Mouse (Mus musculus) cerebellum, adult 18-20 months (tissue): ENCODE results near the gene 1810010H24Rik.
A peak's percentile ranks its signal among the peaks of the same experiment; 100 is the strongest.
"Not testable (repeated sequence)": the region's sequence is repeated elsewhere in the genome, so short reads cannot be mapped to it uniquely, and the experiment has no call there.

Source experiments
- DNase-seq, 2 experiments: peaks; one replicate each; pipeline ENCODE4 v3.0.0; 2021

The 1810010H24Rik gene

DNA sequence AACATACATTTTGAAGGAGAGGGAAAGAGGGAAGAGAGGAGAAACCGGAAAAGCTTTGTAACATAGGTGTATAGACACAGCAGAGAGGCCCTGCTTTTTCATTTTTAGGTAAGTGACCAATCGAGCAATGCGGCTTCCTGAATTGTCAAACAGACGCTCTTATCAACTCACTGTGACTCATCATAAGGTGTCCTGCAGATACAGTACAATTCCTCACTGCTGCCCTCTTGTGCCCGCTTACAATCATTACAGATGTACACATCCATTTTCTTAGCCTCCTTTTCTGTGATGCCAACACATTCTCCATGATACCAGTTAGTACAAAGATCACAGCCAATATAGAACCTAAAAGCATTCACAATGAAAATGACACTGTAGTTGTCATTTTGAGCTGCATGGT is 18.8 kb downstream of the 1810010H24Rik start:
- peak; percentile 85 to 88 for DNase-seq

DNA sequence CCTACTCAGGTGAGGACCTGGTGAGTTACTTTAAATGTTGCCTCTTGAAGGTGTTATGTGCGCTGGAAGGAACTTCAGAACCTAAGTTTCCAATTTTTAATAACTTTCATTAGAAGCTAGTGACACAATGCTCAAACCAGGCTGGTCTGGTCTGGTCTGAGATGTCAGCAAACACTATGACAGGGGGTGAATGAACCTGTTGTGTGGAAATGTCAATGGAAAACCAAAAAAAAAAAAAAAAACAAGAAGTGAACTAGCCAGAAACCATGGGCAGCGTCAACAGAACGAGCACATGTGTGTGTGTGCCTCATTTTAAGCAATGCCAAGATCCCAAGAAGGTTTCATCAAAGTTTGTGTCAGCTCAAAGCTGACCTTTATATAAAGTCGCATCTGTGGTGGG is 20.1 kb downstream of the 1810010H24Rik start:
- no peak for DNase-seq

DNA sequence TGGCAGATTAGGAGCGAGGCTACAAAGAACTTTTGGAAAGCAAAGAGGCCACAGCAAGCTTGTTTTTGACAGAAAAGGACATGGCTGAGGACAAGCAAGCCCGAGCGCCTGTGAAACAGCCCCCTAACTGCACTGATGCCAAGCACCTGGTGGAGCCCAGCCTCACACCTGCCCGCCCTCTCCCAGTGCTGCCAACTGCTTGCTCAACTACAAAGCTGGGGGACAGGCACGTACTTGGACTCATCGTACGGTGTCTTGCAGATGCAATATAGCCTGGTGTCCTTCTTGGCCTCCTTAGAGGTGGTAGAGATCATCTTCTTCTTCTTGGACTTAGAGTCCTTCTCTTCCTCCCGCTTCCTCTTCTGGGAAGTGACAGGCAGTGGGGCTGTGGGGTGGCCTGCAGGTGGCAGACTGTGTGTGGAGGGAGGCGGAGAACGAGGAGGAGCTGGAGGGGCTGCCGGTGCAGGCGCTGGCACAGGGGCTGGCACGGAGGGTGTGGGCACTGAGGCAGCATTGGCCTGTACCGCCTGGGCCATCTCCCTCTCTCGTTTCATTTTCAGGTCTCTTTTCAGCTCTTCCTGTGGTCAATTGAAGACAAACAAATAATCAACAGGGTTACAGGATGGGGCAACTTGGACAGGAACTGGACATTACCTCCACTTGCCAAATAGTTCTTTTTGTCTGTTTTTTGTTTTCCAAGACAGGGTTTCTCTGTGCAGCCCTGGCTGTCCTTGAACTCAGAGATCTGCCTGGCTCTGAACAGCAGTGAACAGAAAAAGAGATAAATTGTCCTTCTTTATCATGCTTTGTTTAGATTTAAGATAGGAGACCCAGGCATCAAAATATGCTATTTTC is 21.5 kb downstream of the 1810010H24Rik start:
- DNase-seq = no peak

DNA sequence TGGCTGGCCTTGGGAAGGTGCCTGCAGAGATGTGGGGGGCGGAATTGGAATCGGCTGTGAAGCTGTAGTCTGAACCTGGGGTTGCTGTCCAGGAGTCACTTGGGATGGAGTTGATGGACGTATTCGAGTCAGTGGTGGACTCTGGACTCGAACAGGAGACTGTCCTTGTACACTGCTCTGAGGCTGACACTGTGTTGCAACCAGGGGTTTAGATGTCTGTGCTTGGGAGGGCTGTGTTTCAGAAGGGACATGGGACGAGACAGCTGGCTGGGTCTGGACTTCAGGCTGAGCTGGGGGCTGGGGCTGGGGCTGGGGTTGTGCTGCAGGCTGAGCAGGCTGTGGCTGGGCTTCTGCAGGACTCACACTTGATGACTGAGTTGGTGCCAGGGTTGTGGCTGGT is 29.4 kb downstream of the 1810010H24Rik start:
- DNase-seq = no peak

DNA sequence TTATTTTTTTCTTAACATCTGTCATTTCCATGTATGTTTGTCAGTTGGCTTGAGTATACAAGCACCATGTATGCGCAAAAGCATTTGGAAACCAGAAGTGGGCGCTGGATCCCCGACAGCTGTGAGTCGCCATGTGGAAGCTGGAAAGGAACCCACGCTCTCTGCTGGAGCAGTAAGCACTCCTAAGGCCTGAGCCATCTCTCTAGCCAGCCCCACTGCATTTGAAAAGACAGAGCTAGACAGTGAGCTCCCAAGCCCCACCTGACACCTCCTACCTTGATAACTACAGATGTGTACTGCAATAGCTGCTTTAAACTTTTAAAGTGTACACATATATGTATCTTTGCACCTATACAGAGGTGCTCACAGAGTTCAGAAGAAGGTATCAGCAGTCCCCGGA is 31.9 kb downstream of the 1810010H24Rik start:
- DNase-seq = no peak

DNA sequence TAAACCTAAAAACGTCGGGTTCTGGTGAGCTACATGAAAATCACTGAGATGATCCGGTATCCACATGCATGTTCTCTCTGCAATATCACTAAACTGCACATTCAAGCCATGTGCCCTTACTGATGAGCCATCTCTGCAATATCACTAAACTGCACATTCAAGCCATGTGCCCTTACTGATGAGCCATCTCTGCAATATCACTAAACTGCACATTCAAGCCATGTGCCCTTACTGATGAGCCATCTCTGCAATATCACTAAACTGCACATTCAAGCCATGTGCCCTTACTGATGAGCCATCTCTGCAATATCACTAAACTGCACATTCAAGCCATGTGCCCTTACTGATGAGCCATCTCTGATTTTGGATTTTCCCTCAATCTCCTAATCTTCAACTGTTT is 34.2 kb downstream of the 1810010H24Rik start:
- not testable (repeated sequence) for DNase-seq

DNA sequence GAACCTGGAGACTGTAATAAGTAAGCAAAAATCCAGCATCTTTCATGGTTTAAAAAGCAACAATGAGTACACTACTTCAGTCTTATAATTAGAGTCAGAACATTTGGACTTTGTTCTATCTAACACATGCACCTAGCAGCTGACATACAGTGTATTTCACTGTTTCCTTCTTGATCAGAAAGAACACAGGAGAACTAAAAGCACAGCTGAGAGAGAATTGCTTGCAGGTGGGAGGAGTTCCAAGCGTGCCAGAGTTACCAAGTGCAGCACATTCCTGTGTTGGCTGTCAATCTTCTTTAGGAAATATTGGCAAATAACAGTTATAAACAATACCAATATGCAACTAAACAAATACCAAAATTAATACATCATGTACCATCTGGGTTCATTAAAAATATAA is 35.5 kb downstream of the 1810010H24Rik start:
- no peak for DNase-seq

DNA sequence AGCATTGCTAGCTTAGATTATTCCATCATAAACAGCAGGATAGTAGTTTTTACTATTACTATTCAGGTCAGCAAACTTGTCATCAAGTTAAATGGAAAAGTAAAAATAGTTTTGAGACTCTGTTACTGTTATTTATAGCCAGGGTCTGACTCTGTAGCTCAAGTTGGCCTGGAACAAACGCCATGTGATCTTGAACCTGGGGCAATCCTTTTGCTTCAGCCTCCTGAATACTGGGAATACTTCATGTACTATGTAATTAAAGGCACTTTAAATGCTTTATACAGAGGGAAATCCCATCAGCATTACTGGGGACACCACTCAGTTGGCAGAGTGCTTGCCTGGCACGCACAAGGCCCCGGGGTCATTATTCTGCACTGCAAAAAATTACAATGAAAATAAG is 37.6 kb downstream of the 1810010H24Rik start:
- no peak for DNase-seq

DNA sequence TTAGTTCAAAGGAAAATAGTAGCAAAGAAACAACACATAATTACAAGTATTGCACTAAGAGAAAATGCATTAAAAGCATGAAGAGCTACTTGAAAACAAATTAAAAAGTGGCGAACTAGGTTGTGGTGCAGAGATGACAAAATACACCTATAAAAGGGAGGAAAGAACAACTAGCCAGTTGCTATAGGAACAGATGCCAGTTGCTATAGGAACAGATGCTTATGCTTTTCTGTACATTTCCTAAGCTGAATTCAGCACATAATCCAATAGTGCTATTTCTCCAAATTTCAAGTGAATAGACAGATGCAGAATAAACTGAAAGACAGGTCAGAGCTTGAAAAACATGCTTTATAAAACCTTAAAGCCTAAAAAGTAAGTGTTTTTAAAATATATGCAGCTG is 39.1 kb downstream of the 1810010H24Rik start:
- DNase-seq = no peak

DNA sequence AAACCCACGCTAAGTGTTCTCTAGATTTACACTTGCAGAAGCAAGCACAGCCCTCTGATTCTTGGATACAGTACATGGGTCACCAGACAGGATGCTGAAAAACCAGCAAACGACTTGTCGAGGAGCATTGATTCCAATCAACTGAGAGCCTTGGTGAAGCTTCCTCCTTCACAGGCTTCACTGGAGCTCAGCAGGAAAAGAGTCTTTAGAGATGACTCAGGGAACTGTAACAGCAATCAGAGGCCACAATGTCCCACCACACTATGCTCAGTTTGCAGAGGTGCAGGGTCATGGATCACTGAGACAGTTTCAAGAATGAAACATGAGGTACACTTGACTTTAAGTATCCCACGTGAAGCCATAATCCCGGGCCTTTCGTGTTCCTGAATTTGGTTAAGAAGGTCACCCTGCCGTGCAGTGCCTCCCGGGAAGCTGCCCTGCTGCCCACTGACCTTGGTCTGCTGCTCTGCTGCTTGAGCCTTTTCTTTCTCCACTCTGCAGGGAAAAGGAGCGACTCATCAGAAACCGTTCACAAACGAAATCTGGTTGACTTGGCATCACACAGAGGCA is 39.8 kb downstream of the 1810010H24Rik start:
- no peak for DNase-seq
